Mouse (Mus musculus) intestine, postnatal 0 days (tissue): ENCODE results near the gene Zfp991. TPM values are rescaled to one million over a fixed set of nuclear protein-coding genes. Genes with fewer than 3 reads are reported as not detected.
"Not testable (repeated sequence)": the region's sequence is repeated elsewhere in the genome, so short reads cannot be mapped to it uniquely, and the experiment has no call there.

Experiments
- ATAC-seq: fragments of 200-750 bp; cut with Nextera tagmentation; 2 replicates; pipeline ENCODE4 v1.8.0; 2017; ENCODE audit warnings: mild to moderate bottlenecking, moderate TSS enrichment, moderate library complexity
- H3K27ac ChIP-seq: fragments of 300-500 bp; sonication (generic); 2 replicates; pipeline ENCODE4 v1.5.1; 2014; ENCODE audit warnings: mild to moderate bottlenecking, low read depth, low read length, moderate library complexity
- H3K27me3 ChIP-seq: fragments of 300-500 bp; sonication (generic); replicated peaks from 2 replicates; pipeline ENCODE4 v1.6.1; 2014; ENCODE audit warnings: low read length, mixed read lengths; ENCODE audit not compliant: control insufficient read depth, insufficient read depth
- H3K36me3 ChIP-seq: fragments of 300-500 bp; sonication (generic); 2 replicates; pipeline ENCODE4 v1.6.1; 2014; ENCODE audit warnings: mild to moderate bottlenecking, moderate library complexity; ENCODE audit not compliant: control insufficient read depth, insufficient read depth
- H3K4me1 ChIP-seq: fragments of 300-500 bp; sonication (generic); replicated peaks from 2 replicates; pipeline ENCODE4 v1.6.1; 2014; ENCODE audit warnings: antibody characterized with exemption, low read length, mixed read lengths; ENCODE audit not compliant: control insufficient read depth, insufficient read depth
- H3K4me2 ChIP-seq: fragments of 300-500 bp; sonication (generic); replicated peaks from 2 replicates; pipeline ENCODE4 v1.6.1; 2014; ENCODE audit warnings: low read depth, mild to moderate bottlenecking, moderate library complexity
- H3K4me3 ChIP-seq: fragments of 300-500 bp; sonication (generic); 2 replicates; pipeline ENCODE4 v1.5.1; 2014; ENCODE audit warnings: low read depth, low read length
- H3K9ac ChIP-seq: fragments of 300-500 bp; sonication (generic); 2 replicates; pipeline ENCODE4 v1.6.1; 2014; ENCODE audit warnings: mild to moderate bottlenecking, low read depth, low read length
- H3K9me3 ChIP-seq: fragments of 300-500 bp; sonication (generic); 2 replicates; pipeline ENCODE4 v1.6.1; 2016; ENCODE audit warnings: mixed run types; ENCODE audit not compliant: control insufficient read depth
- WGBS: fragments of 180-500 bp; shearing (Covaris S2); extraction: QIAGEN DNeasy Blood & Tissue Kit; methylation state at CpG from one replicate; pipeline ENCODE4 v1.1.7; 2014; 5-methylcytosine and 5-hydroxymethylcytosine counted together
- polyA plus RNA-seq: library from polyadenylated mRNA; unstranded; fragments of >200 nt; fragmentation: Nextera tagmentation; extraction: Ambion mirVana; gene quantifications from 2 replicates; pipeline ENCODE4 v1.2.1, GENCODE M21; 2015

Gene Zfp991
- polyA plus RNA-seq, 1 experiment from 2014 or later = 9.1 TPM

DNA sequence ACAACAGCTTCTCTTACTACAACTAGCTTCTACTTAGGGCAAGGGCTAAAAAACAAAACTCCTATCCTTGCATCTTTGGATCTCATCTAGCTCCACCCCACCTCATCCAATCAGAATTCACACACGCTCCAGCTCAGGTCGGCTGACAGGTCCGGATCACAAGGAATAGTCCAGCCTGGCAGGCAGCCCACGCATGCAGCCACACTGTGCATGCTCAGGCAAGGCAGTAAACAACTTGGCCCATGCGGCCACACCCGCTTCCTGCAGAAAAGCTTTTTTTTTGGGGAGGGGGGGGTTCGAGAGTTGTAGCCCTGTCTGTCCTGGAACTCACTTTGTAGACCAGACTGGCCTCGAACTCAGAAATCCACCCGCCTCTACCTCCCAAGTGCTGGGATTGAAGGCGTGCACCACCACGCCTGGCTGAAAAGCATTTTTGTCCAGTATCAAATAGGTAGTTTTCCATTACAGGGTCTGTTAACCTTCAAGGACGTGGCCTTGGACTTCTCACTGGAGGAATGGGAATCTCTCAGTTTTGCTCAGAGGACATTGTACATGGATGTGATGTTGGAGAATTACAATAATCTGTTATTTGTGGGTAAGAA is 44.5 kb downstream of the Zfp991 start:
- whole genome bisulfite sequencing = 92% methylated on average over 7 of the region's 12 CpGs
- not testable (repeated sequence) for H3K9ac ChIP-seq, H3K27me3 ChIP-seq, H3K4me3 ChIP-seq, H3K9me3 ChIP-seq, H3K4me2 ChIP-seq, H3K36me3 ChIP-seq, H3K27ac ChIP-seq, H3K4me1 ChIP-seq
- peak; percentile 48; the same call in 1 of the 2 replicates for ATAC-seq

DNA sequence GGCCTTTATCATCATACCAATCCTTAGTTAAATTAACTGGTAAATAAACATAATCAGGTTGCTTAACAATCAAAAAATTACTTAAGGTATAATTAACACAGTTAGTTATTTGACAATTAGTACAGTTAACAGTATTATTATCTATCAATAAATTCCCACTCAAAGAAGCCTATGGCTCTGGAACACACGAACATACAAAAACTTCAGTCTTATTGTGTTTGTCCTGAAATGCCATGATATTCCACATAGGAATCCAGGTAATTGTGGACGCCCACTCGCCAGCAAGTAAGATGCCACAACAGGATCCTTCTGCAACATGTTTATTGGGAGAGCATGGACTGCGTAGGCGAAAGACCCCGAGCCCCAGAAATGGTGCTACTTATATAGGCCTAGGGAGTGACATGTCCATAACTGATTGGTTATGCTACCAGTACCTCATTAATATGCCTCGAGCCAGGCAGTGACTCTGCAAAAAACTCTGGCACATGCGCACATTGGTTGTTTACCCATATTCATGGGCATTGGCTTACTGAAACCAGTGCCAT is 49.4 kb downstream of the Zfp991 start:
- H3K27me3 ChIP-seq, H3K4me2 ChIP-seq, H3K4me1 ChIP-seq, H3K4me3 ChIP-seq, H3K27ac ChIP-seq, H3K9ac ChIP-seq, H3K9me3 ChIP-seq, H3K36me3 ChIP-seq, ATAC-seq: not testable (repeated sequence)
- 97% methylated on average over 7 of the region's 8 CpGs for WGBS

DNA sequence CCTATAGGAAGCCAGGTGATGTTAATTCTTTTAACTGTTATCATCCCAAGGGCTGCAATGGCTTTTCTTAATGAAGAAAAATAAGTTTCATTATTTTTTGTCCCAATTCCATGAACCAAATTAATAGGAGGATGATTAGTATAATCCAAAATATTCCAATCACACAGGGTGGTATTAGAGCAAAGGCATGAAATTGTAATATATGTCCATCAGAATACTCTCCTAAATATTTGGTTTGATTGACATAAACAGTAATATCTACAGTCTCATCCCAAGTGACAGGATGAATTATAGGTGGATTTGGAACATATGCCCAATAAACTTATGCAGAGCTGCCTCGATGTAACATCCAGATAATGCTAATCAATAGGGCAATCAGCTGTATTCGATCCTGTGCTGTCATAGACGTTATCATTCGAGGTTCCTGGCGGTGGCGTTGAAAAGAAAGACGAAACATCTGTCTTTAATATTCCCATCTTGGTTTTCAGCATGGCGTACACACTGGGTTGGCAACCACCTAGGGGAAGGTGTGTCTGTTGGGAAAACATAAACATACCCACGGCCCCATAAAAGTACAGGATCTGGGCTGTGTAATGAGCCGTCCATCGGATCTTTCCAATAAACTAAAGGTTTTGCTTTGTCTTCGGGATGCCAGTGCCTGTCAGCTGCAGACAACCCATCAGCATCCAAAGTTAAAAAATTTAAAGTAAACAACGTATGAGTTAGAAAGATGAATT is 50.3 kb downstream of the Zfp991 start:
- peak; percentile 23; the same call in 1 of the 2 replicates for ATAC-seq
- no CpG with 5 or more reads among the region's 13 CpGs for WGBS
- H3K4me3 ChIP-seq, H3K27ac ChIP-seq, H3K4me2 ChIP-seq, H3K9me3 ChIP-seq, H3K4me1 ChIP-seq, H3K36me3 ChIP-seq, H3K27me3 ChIP-seq, H3K9ac ChIP-seq: not testable (repeated sequence)

DNA sequence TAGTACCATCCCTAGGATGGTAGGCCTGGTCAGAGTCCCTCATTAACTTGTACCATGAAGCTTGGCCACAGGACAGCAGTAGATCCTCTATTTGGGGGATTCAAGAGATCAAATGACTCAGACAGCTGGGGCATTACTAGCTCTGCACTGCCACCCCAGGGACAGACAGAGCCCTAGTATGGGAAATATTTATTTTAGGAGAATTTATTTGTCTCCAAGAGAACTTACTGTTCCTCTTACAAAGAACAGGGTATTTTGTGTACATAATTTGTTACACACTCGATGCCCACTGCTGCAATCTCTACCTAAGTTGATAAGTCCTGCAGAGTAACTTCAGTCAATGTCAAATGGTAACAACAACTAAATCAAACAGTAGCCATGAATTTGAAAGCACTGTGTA is 55.0 kb downstream of the Zfp991 start:
- 89% methylated on average over 1 of the region's 1 CpGs for WGBS
- not testable (repeated sequence) for H3K27ac ChIP-seq, H3K36me3 ChIP-seq, H3K4me3 ChIP-seq, H3K27me3 ChIP-seq, H3K9me3 ChIP-seq, H3K4me1 ChIP-seq, H3K4me2 ChIP-seq, H3K9ac ChIP-seq
- ATAC-seq = peak; percentile 7; the same call in 1 of the 2 replicates

DNA sequence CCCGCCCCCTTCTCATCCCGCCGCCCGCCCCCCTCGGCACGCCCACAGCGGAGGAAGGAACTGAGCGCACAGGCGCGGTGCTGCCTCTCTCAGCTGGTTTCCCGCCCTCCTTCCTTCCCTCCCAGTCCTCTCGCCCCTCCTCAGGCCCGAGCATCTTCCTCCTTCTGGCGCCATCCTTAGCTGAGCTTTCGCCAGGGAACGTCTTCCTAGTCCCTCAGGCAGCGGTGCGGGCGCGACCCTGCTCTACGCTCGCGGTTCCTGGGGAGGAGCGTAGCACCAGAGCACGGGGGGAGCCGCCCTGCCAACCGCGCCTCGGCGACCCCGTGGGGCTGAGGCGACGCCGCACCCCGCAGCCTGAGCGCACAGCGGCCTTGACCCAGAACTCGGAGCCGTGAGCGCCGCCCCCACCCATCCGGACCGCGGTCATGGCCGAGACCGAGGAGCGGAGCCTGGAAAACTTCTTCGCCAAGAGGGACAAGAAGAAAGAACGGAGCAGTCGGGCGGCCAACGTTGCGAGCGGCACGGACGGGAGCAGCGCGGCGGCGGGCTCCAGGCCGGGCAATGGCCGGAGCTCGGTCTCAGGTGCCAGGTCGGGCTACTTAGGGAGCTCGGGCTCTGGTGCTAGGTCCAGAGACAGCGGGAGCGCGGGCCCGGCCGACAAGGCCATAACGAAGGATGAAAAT is 55.6 kb downstream of the Zfp991 start:
- 63% methylated on average over 65 of the region's 71 CpGs for WGBS
- H3K4me3 ChIP-seq = 0 out of 2 replicates have a peak overlapping the region, but pooled peaks have one; percentile 4

DNA sequence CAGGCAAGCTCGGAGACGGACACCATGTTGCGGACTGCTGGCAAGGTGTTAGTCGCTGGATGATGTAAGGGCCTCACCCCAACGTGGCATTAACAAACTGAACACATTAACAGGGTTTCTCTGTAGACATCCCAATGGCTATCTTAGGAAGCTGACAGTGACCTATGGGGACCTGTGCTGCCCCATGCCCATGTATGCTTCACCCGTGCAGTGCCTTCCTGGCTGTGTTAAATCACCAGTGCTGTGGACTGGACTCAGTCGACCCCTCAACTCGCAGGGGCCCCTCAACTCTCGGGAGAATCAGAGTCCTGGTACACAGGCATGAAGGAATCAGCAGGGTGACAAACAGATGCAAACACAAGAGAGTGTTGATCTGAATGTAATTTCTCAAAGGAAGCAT is 63.3 kb downstream of the Zfp991 start:
- H3K4me2 ChIP-seq, H3K4me3 ChIP-seq, H3K4me1 ChIP-seq, H3K9ac ChIP-seq, ATAC-seq, H3K27me3 ChIP-seq, H3K9me3 ChIP-seq, H3K36me3 ChIP-seq, H3K27ac ChIP-seq: not testable (repeated sequence)
- WGBS = 84% methylated on average over 3 of the region's 9 CpGs

More for the DNA sequence above, 55.6 kb downstream of the Zfp991 start:
- not testable (repeated sequence) for H3K4me1 ChIP-seq, H3K36me3 ChIP-seq, H3K4me2 ChIP-seq, H3K27me3 ChIP-seq, H3K9me3 ChIP-seq, H3K9ac ChIP-seq, H3K27ac ChIP-seq
- ATAC-seq = peak; percentile 47

DNA sequence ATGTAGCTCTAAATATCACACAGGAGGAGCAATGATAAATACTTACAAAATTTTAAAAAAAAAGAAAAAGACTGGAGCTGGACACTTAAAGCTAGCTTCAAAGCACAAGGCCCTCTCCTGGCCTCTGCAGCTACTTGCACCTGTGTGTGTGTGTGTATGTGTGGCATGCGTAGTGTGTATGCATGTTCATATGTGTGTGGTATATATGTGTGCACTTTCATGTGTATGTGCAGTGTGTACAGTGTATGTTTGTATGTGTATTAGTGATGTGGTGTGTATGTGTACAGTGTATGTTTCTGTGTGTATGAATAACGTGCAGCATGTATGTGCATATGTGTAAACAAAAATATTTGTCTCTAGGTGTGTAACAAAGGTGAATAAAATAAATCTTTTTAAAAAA is 65.4 kb downstream of the Zfp991 start:
- 76% methylated on average over 2 of the region's 2 CpGs for WGBS
- not testable (repeated sequence) for ATAC-seq, H3K27ac ChIP-seq, H3K27me3 ChIP-seq, H3K9me3 ChIP-seq, H3K4me2 ChIP-seq, H3K9ac ChIP-seq, H3K4me3 ChIP-seq, H3K4me1 ChIP-seq, H3K36me3 ChIP-seq

DNA sequence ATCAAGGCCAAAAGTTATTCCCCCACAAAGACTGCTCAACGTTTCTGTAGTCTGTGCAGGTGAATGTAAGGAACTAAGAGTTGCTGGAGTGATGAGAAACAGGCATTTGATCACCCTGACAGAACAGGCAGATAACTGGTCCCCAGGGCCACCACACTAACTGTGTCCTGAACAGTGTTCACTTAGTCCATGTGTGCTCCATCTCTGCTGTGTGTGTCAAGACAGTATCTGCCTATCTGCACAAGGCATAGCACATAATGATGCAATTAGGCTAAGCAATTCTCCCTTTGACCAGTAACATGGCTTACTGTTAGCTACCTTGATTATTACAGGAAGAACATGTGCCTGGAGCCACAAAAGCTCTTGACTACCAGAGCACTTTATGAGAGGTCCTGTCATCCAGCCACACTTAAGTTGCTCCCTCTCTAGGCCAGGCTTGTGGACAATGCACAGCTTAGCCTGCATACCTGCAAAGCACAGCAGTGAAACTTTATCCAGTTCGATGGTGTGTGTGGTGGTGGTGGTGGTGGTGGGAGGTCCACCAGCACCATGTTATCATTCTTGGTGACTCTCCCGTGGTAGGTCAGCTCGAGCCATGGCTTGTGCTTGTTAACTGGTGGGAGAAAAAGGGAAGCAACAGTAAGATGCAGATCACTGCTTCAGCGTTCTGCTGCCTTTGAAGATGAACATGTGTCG is 67.4 kb downstream of the Zfp991 start:
- H3K9ac ChIP-seq, H3K9me3 ChIP-seq, H3K36me3 ChIP-seq, H3K27ac ChIP-seq, H3K4me1 ChIP-seq, H3K4me2 ChIP-seq, ATAC-seq, H3K4me3 ChIP-seq, H3K27me3 ChIP-seq: not testable (repeated sequence)
- WGBS = 73% methylated on average over 6 of the region's 6 CpGs
